Mouse (Mus musculus) midbrain, postnatal 0 days (tissue): ENCODE data around the gene Serpinb6a. TPM values are rescaled to one million over a fixed set of nuclear protein-coding genes. Genes with fewer than 3 reads are reported as not detected.

Experiments
- ATAC-seq: fragments of 200-750 bp; cut with Nextera tagmentation; 2 replicates; pipeline ENCODE4 v1.8.0; 2017; ENCODE audit warnings: moderate number of reproducible peaks, mild to moderate bottlenecking, moderate TSS enrichment, moderate library complexity; ENCODE audit not compliant: low FRiP score
- DNase-seq: peaks from one replicate; pipeline ENCODE4 v3.0.0-alpha.2; 2015; ENCODE audit warnings: low spot score
- H3K27ac ChIP-seq: fragments of 300-500 bp; sonication (generic); 2 replicates; pipeline ENCODE4 v1.5.1; 2014; ENCODE audit warnings: low read depth, mild to moderate bottlenecking, low read length, mixed read lengths
- H3K27me3 ChIP-seq: fragments of 300-500 bp; sonication (generic); 2 replicates; pipeline ENCODE4 v1.6.1; 2014; ENCODE audit warnings: low read length, control low read depth, mixed read lengths; ENCODE audit not compliant: insufficient read depth
- H3K36me3 ChIP-seq: fragments of 300-500 bp; sonication (generic); 2 replicates; pipeline ENCODE4 v1.6.1; 2014; ENCODE audit warnings: low read length, control low read depth, mixed read lengths; ENCODE audit not compliant: insufficient read depth
- H3K4me1 ChIP-seq: fragments of 300-500 bp; sonication (generic); 2 replicates; pipeline ENCODE4 v1.6.1; 2014; ENCODE audit warnings: mild to moderate bottlenecking, control low read depth, antibody characterized with exemption, low read length, mixed read lengths; ENCODE audit not compliant: insufficient read depth
- H3K4me2 ChIP-seq: fragments of 300-500 bp; sonication (generic); 2 replicates; pipeline ENCODE4 v1.6.1; 2014; ENCODE audit warnings: low read depth, mild to moderate bottlenecking, low read length, mixed read lengths; ENCODE audit not compliant: poor library complexity, severe bottlenecking
- H3K4me3 ChIP-seq: fragments of 300-500 bp; sonication (generic); 2 replicates; pipeline ENCODE4 v1.5.1; 2014; ENCODE audit warnings: low read depth, mild to moderate bottlenecking, low read length, moderate library complexity
- H3K9ac ChIP-seq: fragments of 300-500 bp; sonication (generic); replicated peaks from 2 replicates; pipeline ENCODE4 v1.6.1; 2014; ENCODE audit warnings: mild to moderate bottlenecking, low read length, moderate library complexity, mixed read lengths; ENCODE audit not compliant: poor library complexity, severe bottlenecking
- H3K9me3 ChIP-seq: fragments of 300-500 bp; sonication (generic); 2 replicates; pipeline ENCODE4 v1.6.1; 2016; ENCODE audit warnings: low read length, control low read depth
- CTCF ChIP-seq: IDR thresholded peaks from 2 replicates; pipeline ENCODE4 v1.5.1; 2016; ENCODE audit warnings: antibody characterized with exemption, mild to moderate bottlenecking
- WGBS: fragments of 180-500 bp; shearing (Covaris S2); extraction: QIAGEN DNeasy Blood & Tissue Kit; methylation state at CpG from one replicate; pipeline ENCODE4 v1.1.7; 2014; 5-methylcytosine and 5-hydroxymethylcytosine counted together
- polyA plus RNA-seq: library from polyadenylated mRNA; unstranded; fragments of >200 nt; fragmentation: Nextera tagmentation; extraction: Ambion mirVana; gene quantifications from 2 replicates; pipeline ENCODE4 v1.2.1, GENCODE M21; 2015
- total RNA-seq: library from RNA; depleted of rRNA; stranded (reverse); fragments of >200 nt; gene quantifications from 2 replicates; pipeline ENCODE4 v1.2.3, GENCODE M21; 2014

Serpinb6a gene
- total and polyA plus RNA-seq, 2 experiments from 2014 or later: 38.7 to 49.7 TPM

DNA sequence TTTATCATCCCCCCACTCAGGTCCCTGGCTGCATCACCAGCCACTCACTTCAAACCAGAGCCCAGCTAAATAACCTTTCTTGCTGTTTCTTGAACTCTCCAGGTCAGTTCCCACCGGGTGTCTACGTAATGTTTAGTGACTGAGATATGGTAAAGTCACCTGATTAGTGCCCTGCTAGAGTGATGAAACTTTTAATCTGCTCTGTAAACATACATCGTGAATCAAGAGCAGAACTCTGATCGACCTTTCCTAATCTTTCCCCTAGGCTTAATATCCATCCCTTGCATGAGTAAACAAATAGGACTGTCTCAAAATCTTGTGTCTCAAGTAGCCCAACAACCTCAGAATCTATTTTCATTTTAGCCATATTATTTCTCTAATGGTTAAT, 36.6 kb downstream of the Serpinb6a start:
- Histone ChIP-seq H3K4me2 (no peak overlapping the region), H3K9me3 (no peaks in the 10 kb centered on the region), H3K27ac (no peak overlapping the region), H3K9ac (no peak overlapping the region), H3K27me3 (no peaks in the 10 kb centered on the region), H3K36me3 (no peaks in the 10 kb centered on the region), H3K4me3 (no peak overlapping the region), H3K4me1 (0 out of 2 replicates have a peak, but pooled peaks cover 2% of the 10 kb centered on the region)
- 68% methylated on average over 4 of the region's 4 CpGs for WGBS
- TF ChIP-seq CTCF: no peak
- ATAC-seq (no peak), DNase-seq (no peak)

DNA sequence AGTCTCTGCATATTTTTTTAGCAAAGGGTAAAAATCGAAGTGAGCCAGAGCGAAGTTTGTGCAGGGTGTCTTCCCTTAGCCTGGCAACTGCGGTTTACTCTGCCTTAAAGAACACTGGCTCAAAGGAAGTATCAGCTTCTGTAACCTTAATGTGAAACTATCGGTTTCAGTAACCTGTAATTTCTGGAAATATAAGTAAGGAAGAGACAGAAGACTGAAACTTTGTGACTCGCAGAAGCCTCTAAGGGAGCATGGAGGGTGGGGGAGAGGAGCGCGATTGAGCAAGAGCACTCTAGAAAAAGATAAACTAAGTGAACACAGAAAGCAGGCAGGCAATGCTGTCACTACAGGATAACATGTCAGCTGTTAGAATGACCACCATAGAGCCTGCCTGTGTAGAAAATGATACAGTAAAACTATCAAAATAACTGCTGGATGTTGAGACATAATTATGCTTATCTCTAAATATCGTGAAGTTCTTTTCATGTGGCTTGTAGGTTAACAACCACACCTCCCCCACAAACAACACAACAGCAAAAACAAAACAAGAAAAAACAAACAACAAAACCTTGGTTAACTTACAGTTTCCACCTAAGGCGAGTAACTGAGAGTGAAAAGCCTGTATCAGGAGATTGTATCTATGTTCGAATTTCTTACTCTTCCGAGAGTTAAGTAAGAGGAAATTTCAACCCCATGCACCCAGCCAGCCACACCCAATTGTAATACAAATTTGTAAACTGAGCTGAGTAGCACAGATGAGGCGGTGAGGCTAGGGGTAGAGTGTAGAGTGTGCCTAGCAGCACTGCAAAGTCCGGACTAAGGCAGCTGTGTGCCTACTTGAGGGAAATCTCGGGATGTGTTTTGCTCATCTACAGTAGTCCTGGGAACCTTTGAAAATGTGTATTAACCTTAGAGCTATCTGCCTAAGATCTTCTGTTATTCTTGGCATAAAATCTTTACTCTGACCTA, 37.3 kb downstream of the Serpinb6a start:
- Histone ChIP-seq H3K4me1 (0 out of 2 replicates have a peak, but pooled peaks cover 2% of the 10 kb centered on the region), H3K9ac (peak overlapping the region; percentile 50), H3K36me3 (no peaks in the 10 kb centered on the region), H3K4me3 (peak overlapping the region; percentile 48), H3K27ac (peak overlapping the region; percentile 71), H3K4me2 (peak overlapping the region; percentile 53), H3K27me3 (no peaks in the 10 kb centered on the region), H3K9me3 (no peaks in the 10 kb centered on the region)
- DNase-seq (peak; percentile 12), ATAC-seq (peak; percentile 35; the same call in 1 of the 2 replicates)
- WGBS: 24% methylated on average over 14 of the region's 14 CpGs
- TF ChIP-seq CTCF: no peak

DNA sequence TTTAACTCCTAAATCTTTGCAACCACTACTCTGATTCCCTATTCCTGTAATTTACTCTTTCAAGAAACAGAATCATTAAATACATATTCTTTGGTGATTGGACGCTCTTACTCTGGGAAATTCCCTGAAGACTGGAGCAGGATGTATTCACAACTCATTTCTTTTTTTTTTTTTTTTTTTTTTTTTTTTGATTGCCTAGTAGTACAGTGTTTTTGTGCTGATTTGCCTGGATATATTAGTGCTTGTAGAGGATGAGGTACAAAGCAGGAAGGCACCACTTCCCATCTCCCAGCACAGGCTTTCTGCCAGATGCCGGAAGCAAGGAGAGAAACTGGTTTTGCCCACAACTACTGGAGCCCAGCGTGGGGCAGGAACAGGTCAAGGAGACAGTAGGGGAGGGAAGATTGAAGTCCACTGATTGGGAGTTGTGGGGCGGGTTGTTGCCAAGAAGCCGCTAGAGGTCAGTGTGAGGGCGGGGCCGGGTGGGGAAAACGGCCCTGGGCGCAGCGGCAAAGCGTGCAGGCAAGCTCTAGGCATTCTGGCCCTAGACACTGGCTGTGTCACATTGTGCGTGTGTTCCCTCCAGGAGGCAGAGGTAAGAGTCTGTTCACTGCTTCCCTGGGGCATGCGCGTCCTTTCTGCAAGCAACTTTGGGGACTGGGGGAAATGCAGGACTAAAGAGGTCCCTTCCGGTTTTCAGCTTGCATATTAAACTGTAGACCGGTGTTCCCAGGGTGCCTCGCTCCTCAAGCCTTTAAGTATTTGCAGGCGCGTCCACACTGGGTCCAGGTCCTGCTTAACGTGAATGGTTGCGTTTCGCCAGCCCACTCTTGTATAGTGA, 38.2 kb downstream of the Serpinb6a start, which contains the start of gene Nqo2:
Gene Nqo2, plus strand, starts transcription at position 482 of the 841 bp plus-strand sequence.
- H3K36me3 ChIP-seq: no peaks in the 10 kb centered on the region
- H3K4me2 ChIP-seq: peak within 1 kb of the TSS; percentile 53
- peak within 1 kb of the TSS; percentile 50 for H3K9ac ChIP-seq
- peak; percentile 55 for TF ChIP-seq CTCF
- peak within 1 kb of the TSS; percentile 71 for H3K27ac ChIP-seq
- H3K4me3 ChIP-seq: peak within 1 kb of the TSS; percentile 48
- ATAC-seq: peak; percentile 93
- 0 out of 2 replicates have a peak, but pooled peaks cover 2% of the 10 kb centered on the region for H3K4me1 ChIP-seq
- WGBS: 2% methylated on average over 22 of the region's 22 CpGs
- no peaks in the 10 kb centered on the region for H3K27me3 ChIP-seq
- DNase-seq: peak; percentile 80
- H3K9me3 ChIP-seq: no peaks in the 10 kb centered on the region

DNA sequence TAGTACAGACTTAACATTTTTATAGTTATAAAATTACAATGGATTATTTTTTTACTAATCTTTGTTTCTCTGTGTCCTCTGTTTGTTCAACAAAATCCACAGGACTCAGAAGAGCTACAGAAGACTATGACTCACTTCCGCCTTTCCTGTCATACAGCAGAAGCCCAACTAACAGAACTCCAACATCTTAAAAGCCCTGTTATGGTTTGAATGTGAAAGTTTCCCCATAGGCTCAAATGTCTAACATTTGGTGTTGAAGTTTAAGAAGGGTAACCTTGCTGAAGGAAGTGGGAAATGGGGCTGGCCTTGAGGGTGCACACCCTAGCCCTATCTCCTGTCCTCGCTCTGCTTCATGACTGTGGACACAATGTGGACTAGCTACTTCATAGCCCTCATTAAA, 42.8 kb downstream of the Serpinb6a start:
- Histone ChIP-seq H3K27me3 (no peaks in the 10 kb centered on the region), H3K36me3 (no peaks in the 10 kb centered on the region), H3K9ac (no peak overlapping the region), H3K4me3 (no peak overlapping the region), H3K27ac (no peak overlapping the region), H3K4me1 (no peaks in the 10 kb centered on the region), H3K9me3 (no peaks in the 10 kb centered on the region), H3K4me2 (no peak overlapping the region)
- DNase-seq (no peak), ATAC-seq (no peak)
- 90% methylated on average over 2 of the region's 2 CpGs for WGBS
- no peak for TF ChIP-seq CTCF

DNA sequence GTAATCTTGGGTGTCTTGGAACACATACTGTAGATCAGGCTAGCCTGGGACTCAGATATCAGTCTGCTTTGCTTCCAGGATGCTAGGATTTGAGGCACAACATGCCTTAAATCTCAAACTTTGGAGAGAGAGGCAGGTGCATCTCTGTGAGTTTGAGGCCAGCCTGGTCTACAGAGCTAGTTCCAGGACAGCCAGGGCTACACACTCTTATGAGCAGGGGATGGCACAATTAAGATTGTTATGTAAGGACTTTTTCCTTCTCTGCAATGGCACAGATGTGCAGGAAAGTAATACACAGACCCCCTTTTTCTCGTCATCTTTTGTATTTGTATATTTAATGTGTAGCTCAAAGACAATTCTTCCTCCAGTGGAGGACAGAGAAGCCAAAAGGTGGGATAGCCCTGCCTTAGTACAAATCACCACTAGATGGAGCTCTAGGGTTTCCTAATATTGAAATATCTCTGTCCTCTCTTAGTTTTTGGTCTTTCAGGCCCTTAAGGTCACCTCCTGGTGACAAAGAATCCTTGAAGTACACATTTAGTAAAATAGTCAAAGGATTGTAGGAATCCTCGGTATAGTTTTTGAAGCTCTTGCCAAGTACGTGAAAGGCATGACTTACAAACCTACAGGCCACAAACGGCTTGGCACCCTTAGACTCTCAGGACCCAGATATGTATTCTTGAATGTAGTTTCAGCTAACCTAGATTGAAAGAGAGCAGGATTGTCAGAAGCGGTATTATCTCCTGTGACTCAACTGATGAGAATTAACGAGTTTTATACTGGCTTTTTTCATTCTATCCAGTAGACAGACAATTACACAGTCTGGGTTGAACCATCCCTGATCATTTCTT, 45.8 kb downstream of the Serpinb6a start:
- 36% methylated on average over 6 of the region's 6 CpGs for WGBS
- TF ChIP-seq CTCF: peak; percentile 85

More for the DNA sequence above, 45.8 kb downstream of the Serpinb6a start:
- Histone ChIP-seq H3K4me2 (no peak overlapping the region), H3K9me3 (no peaks in the 10 kb centered on the region), H3K9ac (no peak overlapping the region), H3K4me1 (no peaks in the 10 kb centered on the region), H3K4me3 (no peak overlapping the region), H3K27me3 (no peaks in the 10 kb centered on the region), H3K27ac (no peak overlapping the region), H3K36me3 (no peaks in the 10 kb centered on the region)
- DNase-seq (peak; percentile 67), ATAC-seq (peak; percentile 52)
